Mouse (Mus musculus): ENCODE measurements around the gene Zmynd8. TPM values are rescaled to one million over a fixed set of nuclear protein-coding genes. Genes with fewer than 3 reads are reported as not detected.

Zmynd8 gene
- total and polyA plus RNA-seq, 2 experiments from 2014 or later: 35.3 to 48.1 TPM

- ATAC-seq (ENCODE audit: insufficient read depth, low read depth): no peak
- no peak overlapping the region for H3K4me2 ChIP-seq (ENCODE audit: low read depth, low read length)
- H3K27me3 ChIP-seq (ENCODE audit: control insufficient read depth, insufficient read depth, low read length): no peaks in the 10 kb centered on the region
- no peak for TF ChIP-seq CTCF (IDR thresholded peaks at IDR 0.05; ENCODE audit: low read depth)
- no peak for TF ChIP-seq EP300 (IDR thresholded peaks at IDR 0.05; ENCODE audit: low read depth)
- no peak for DNase-seq (ENCODE audit: low spot score)
- peak overlapping the region; percentile 66; the same call in 1 of the 2 replicates for H3K9ac ChIP-seq (replicated peaks; ENCODE audit: low read depth, low read length)
- H3K27ac ChIP-seq (ENCODE audit: low read depth): peak overlapping the region; percentile 96
- 82% methylated on average over 7 of the region's 7 CpGs for WGBS
- peaks cover 8% of the 10 kb centered on the region; the same call in 1 of the 2 replicates for H3K36me3 ChIP-seq (replicated peaks; ENCODE audit: control insufficient read depth, insufficient read depth, low read length)
- H3K4me1 ChIP-seq (ENCODE audit: control insufficient read depth, insufficient read depth): peaks cover 68% of the 10 kb centered on the region
- H3K9me3 ChIP-seq (replicated peaks; ENCODE audit: control insufficient read depth, low read length): no peaks in the 10 kb centered on the region
- H3K4me3 ChIP-seq (ENCODE audit: low read depth, low read length): no peak overlapping the region
Observed at GRCm38 (mm10) chr2:165856611-165857200, 42.1 kb downstream of the Zmynd8 start.

- Histone ChIP-seq H3K4me1 (ENCODE audit: control insufficient read depth, insufficient read depth) (peaks cover 77% of the 10 kb centered on the region), H3K36me3 (replicated peaks; ENCODE audit: control insufficient read depth, insufficient read depth, low read length) (peaks cover 8% of the 10 kb centered on the region; the same call in 1 of the 2 replicates), H3K4me2 (ENCODE audit: low read depth, low read length) (no peak overlapping the region), H3K27me3 (ENCODE audit: control insufficient read depth, insufficient read depth, low read length) (no peaks in the 10 kb centered on the region), H3K9ac (replicated peaks; ENCODE audit: low read depth, low read length) (no peak overlapping the region), H3K9me3 (replicated peaks; ENCODE audit: control insufficient read depth, low read length) (no peaks in the 10 kb centered on the region), H3K27ac (ENCODE audit: low read depth) (peak overlapping the region; percentile 96), H3K4me3 (ENCODE audit: low read depth, low read length) (no peak overlapping the region)
- WGBS: 51% methylated on average over 6 of the region's 6 CpGs
- DNase-seq (ENCODE audit: low spot score) (peak; percentile 63), ATAC-seq (ENCODE audit: insufficient read depth, low read depth) (peak; percentile 36)
- peak; percentile 51; the same call in 1 of the 2 replicates for TF ChIP-seq EP300 (IDR thresholded peaks at IDR 0.05; ENCODE audit: low read depth)
- TF ChIP-seq CTCF (IDR thresholded peaks at IDR 0.05; ENCODE audit: low read depth): no peak
Observed at GRCm38 (mm10) chr2:165855641-165856301, 43.0 kb downstream of the Zmynd8 start.

GRCm38 (mm10) chr2:165854207-165854968 lies 44.4 kb downstream of the Zmynd8 start:
- ATAC-seq (ENCODE audit: insufficient read depth, low read depth): no peak
- H3K4me1 ChIP-seq (ENCODE audit: control insufficient read depth, insufficient read depth): peaks cover 81% of the 10 kb centered on the region
- no peaks in the 10 kb centered on the region for H3K27me3 ChIP-seq (ENCODE audit: control insufficient read depth, insufficient read depth, low read length)
- peaks cover 15% of the 10 kb centered on the region for H3K36me3 ChIP-seq (replicated peaks; ENCODE audit: control insufficient read depth, insufficient read depth, low read length)
- no peak overlapping the region for H3K9ac ChIP-seq (replicated peaks; ENCODE audit: low read depth, low read length)
- H3K4me2 ChIP-seq (ENCODE audit: low read depth, low read length): no peak overlapping the region
- DNase-seq (ENCODE audit: low spot score): no peak
- 61% methylated on average over 16 of the region's 16 CpGs for WGBS
- no peak overlapping the region for H3K4me3 ChIP-seq (ENCODE audit: low read depth, low read length)
- no peaks in the 10 kb centered on the region for H3K9me3 ChIP-seq (replicated peaks; ENCODE audit: control insufficient read depth, low read length)
- TF ChIP-seq EP300 (IDR thresholded peaks at IDR 0.05; ENCODE audit: low read depth) (no peak), CTCF (IDR thresholded peaks at IDR 0.05; ENCODE audit: low read depth) (no peak)
- peak overlapping the region; percentile 96; the same call in 1 of the 2 replicates for H3K27ac ChIP-seq (ENCODE audit: low read depth)

- DNase-seq (ENCODE audit: low spot score): no peak
- peaks cover 15% of the 10 kb centered on the region for H3K36me3 ChIP-seq (replicated peaks; ENCODE audit: control insufficient read depth, insufficient read depth, low read length)
- H3K9ac ChIP-seq (replicated peaks; ENCODE audit: low read depth, low read length): no peak overlapping the region
- WGBS: 78% methylated on average over 9 of the region's 9 CpGs
- no peak for ATAC-seq (ENCODE audit: insufficient read depth, low read depth)
- H3K4me1 ChIP-seq (ENCODE audit: control insufficient read depth, insufficient read depth): peaks cover 77% of the 10 kb centered on the region
- H3K9me3 ChIP-seq (replicated peaks; ENCODE audit: control insufficient read depth, low read length): no peaks in the 10 kb centered on the region
- H3K27me3 ChIP-seq (ENCODE audit: control insufficient read depth, insufficient read depth, low read length): no peaks in the 10 kb centered on the region
- H3K4me2 ChIP-seq (ENCODE audit: low read depth, low read length): no peak overlapping the region
- no peak overlapping the region for H3K4me3 ChIP-seq (ENCODE audit: low read depth, low read length)
- TF ChIP-seq EP300 (IDR thresholded peaks at IDR 0.05; ENCODE audit: low read depth): no peak
- TF ChIP-seq CTCF (IDR thresholded peaks at IDR 0.05; ENCODE audit: low read depth): no peak
- H3K27ac ChIP-seq (ENCODE audit: low read depth): peak overlapping the region; percentile 96
Observed at GRCm38 (mm10) chr2:165852896-165853633, 45.8 kb downstream of the Zmynd8 start.

GRCm38 (mm10) chr2:165852453-165852852 lies 46.4 kb downstream of the Zmynd8 start:
- Histone ChIP-seq H3K36me3 (replicated peaks; ENCODE audit: control insufficient read depth, insufficient read depth, low read length) (peaks cover 15% of the 10 kb centered on the region), H3K27me3 (ENCODE audit: control insufficient read depth, insufficient read depth, low read length) (no peaks in the 10 kb centered on the region), H3K9me3 (replicated peaks; ENCODE audit: control insufficient read depth, low read length) (no peaks in the 10 kb centered on the region), H3K4me2 (ENCODE audit: low read depth, low read length) (no peak overlapping the region), H3K9ac (replicated peaks; ENCODE audit: low read depth, low read length) (no peak overlapping the region), H3K27ac (ENCODE audit: low read depth) (peak overlapping the region; percentile 96), H3K4me1 (ENCODE audit: control insufficient read depth, insufficient read depth) (peaks cover 71% of the 10 kb centered on the region), H3K4me3 (ENCODE audit: low read depth, low read length) (no peak overlapping the region)
- ATAC-seq (ENCODE audit: insufficient read depth, low read depth) (peak; percentile 78), DNase-seq (ENCODE audit: low spot score) (peak; percentile 87)
- WGBS: 33% methylated on average over 11 of the region's 11 CpGs
- peak; percentile 59 for TF ChIP-seq CTCF (IDR thresholded peaks at IDR 0.05; ENCODE audit: low read depth)
- peak; percentile 79; the same call in 1 of the 2 replicates for TF ChIP-seq EP300 (IDR thresholded peaks at IDR 0.05; ENCODE audit: low read depth)

Data from heart, postnatal 0 days (tissue).